Mouse (Mus musculus) heart, embryonic 10.5 days (tissue): ENCODE measurements around the gene Adgrf5. TPM values are rescaled to one million over a fixed set of nuclear protein-coding genes. Genes with fewer than 3 reads are reported as not detected.
A peak's percentile ranks its signal among the peaks of the same experiment; 100 is the strongest.
"Not testable (repeated sequence)": the region's sequence is repeated elsewhere in the genome, so short reads cannot be mapped to it uniquely, and the experiment has no call there.

ENCODE experiments used
- DNase-seq: peaks from one replicate; pipeline ENCODE4 v3.0.0-alpha.2; 2017; ENCODE audit warnings: low spot score
- H3K27ac ChIP-seq: fragments of 300-500 bp; sonication (generic); 2 replicates; pipeline ENCODE4 v1.5.1; 2016; ENCODE audit warnings: mild to moderate bottlenecking
- H3K27me3 ChIP-seq: fragments of 300-500 bp; sonication (generic); 2 replicates; pipeline ENCODE4 v1.6.1; 2016; ENCODE audit warnings: mild to moderate bottlenecking; ENCODE audit not compliant: poor library complexity, insufficient read depth, severe bottlenecking
- H3K36me3 ChIP-seq: fragments of 300-500 bp; sonication (generic); 2 replicates; pipeline ENCODE4 v1.6.1; 2016; ENCODE audit warnings: mild to moderate bottlenecking, moderate library complexity
- H3K4me1 ChIP-seq: fragments of 300-500 bp; sonication (generic); 2 replicates; pipeline ENCODE4 v1.6.1; 2016; ENCODE audit warnings: mild to moderate bottlenecking
- H3K4me3 ChIP-seq: fragments of 300-500 bp; sonication (generic); 2 replicates; pipeline ENCODE4 v1.5.1; 2016; ENCODE audit warnings: mild to moderate bottlenecking, moderate library complexity
- H3K9me3 ChIP-seq: fragments of 300-500 bp; sonication (generic); 2 replicates; pipeline ENCODE4 v1.6.1; 2016; ENCODE audit warnings: mild to moderate bottlenecking, moderate library complexity
- WGBS: fragments of 180-500 bp; shearing (Covaris S2); methylation state at CpG from one replicate; pipeline ENCODE4 v1.1.7; 2016; 5-methylcytosine and 5-hydroxymethylcytosine counted together
- polyA plus RNA-seq: library from polyadenylated mRNA; unstranded; fragments of >200 nt; fragmentation: Nextera tagmentation; extraction: Ambion mirVana; gene quantifications from 2 replicates; pipeline ENCODE4 v1.2.1, GENCODE M21; 2016

The Adgrf5 gene
- polyA plus RNA-seq = 12.6 and 19.4 TPM in 2 replicates

DNA sequence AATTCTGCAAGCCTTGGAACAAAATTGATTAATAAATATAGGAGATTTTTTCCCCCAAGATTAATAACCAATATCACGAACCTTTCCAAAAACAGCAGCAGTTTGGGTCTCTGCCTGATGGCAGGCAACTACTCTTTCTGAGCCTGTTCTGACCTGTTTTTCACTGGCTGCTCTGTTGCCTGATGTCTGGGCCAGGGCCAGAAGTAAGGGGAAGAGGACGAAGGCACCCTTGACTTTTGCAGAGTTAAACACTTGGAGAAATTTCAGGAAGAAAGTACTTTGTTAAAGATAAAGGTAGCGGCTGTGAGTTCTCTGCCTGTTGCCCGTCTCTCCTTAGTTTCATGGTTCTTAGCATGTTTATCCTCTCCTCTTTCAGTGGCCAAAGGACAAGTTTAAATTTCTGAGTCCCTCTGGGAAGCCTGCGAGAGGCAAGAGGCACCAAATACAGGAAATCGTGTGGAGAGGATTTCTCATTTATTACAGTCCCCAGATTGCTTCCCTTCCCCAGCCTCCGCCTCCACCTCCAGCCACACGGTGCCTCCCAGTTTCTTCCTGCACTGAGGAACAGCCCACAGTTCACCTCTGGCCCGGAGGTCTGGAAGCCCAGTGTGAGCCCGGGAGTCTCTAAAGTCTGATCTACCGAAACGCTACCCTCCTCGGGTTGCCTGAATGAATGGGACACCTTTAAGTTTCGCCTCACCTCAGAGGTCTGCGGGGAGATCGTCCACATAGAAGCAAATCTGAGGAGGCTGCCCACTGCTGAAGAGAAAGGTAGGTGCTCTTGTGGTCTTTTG, at the start of gene Adgrf5:
Gene Adgrf5, plus strand, starts transcription at position 626 of the 794 bp plus-strand sequence.
- no peaks in the 10 kb centered on the region for H3K36me3 ChIP-seq
- H3K27me3 ChIP-seq = 0 out of 2 replicates have a peak, but pooled peaks cover 5% of the 10 kb centered on the region
- H3K27ac ChIP-seq = peak within 1 kb of the TSS; percentile 49; the same call in 1 of the 2 replicates
- H3K4me3 ChIP-seq = peak within 1 kb of the TSS; percentile 46
- no peaks in the 10 kb centered on the region for H3K9me3 ChIP-seq
- DNase-seq = no peak
- H3K4me1 ChIP-seq = peaks cover 43% of the 10 kb centered on the region
- WGBS = 47% methylated on average over 16 of the region's 16 CpGs

DNA sequence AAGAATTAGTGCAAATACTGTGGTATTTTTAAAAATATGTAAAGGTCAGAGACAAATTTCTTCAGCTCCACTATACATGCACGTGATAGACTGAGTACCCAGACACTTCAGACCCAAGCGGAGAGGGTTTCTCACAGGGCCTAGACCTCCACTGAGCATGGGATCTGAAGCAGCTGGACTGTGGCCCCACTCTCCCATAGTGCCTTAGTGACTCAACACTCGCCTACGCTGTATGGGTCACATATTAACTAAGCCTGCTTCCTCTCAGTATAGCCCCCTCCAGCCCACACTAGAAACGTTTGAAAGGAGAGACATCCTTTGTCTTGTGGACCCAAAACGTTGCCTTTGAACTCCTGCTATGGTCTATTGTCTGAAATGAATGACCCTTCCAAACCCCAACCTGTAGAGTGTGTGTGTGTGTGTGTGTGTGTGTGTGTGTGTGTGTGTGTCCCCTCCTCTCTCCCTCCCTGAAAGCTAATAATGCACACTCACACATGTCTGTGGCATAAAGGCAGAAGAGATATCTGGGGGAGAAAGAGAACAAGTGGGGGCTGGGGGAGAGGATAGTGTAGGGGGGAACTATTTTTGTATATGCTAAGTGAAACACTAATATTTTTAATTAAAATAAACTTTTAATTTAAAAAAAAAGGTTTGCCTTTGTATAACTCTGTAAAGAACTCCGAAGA, 34.1 kb upstream of the Adgrf5 start:
- peak overlapping the region; percentile 89 for H3K27ac ChIP-seq
- peak overlapping the region; percentile 54; the same call in 1 of the 2 replicates for H3K4me3 ChIP-seq
- peaks cover 19% of the 10 kb centered on the region for H3K4me1 ChIP-seq
- no peak for DNase-seq
- H3K36me3 ChIP-seq = no peaks in the 10 kb centered on the region
- no peaks in the 10 kb centered on the region for H3K9me3 ChIP-seq
- WGBS = 53% methylated on average over 7 of the region's 7 CpGs
- H3K27me3 ChIP-seq = no peaks in the 10 kb centered on the region

DNA sequence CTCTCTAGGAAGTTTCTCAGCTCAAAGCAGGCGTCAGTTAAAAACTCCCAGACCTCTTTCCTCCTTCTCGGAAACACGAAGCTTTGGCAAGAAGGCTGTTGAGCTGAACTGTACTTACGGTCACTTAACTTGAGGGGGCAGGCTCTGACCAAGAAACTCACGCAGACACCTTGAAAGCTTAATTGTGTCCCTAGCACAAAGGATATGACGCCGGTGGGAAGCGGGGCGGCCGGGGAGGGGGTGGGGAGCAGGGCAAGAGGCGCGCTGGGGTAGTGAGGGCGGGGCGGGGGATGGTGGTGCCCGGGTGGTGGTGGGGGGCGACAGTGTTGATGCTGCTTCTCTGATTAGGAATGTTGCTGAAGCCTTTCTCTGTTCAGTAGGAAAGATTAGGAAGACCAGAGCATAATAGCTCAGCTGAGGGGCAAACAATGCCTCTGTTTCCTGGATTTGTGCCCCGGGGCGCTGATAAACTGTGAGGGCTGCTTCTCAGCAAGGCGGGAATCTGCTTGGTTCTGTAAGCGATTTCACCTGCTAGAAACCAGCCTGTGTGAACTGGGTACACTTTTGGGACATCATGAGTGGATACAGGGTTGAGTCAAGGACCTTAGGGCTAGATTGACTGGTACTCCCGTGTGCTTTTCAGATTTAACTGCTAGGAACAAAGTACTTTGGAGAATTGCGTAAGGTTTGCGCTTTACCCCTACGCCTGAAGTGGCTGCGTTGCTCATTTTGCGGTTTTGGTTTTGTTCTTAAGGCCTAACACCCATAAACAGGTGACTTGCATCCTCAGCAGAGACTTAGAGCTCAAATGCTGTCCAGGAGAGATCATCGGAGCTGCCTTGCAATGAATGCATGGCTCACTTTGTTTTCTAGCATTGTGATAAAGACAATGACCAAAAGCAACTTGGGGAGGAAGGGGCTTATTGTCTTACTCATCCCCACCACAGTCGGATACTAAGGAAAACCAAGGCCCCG, 33.2 kb upstream of the Adgrf5 start:
- Histone ChIP-seq H3K27ac (peak overlapping the region; percentile 89), H3K36me3 (no peaks in the 10 kb centered on the region), H3K27me3 (no peaks in the 10 kb centered on the region), H3K4me1 (peaks cover 25% of the 10 kb centered on the region), H3K4me3 (peak overlapping the region; percentile 54), H3K9me3 (no peaks in the 10 kb centered on the region)
- 14% methylated on average over 29 of the region's 29 CpGs for WGBS
- DNase-seq = peak; percentile 93

DNA sequence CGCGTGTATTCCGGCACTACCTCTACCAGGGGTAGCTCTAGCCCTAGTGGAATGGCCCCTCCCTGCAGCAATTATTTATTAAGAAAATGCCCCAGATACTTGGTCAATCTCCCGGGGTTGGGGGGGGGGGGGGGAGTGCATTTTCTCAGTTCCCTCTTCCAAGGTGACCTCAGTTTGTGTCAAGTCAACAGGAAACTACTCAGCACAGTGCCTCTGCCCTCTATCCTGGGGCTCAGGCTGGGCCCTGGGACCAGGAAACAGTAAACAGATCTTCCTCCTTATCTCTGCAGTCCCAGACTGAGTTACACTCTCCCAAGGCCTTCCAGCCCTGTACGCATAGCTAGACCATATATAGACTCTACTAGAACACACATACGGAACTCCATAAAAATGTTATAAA, 32.4 kb upstream of the Adgrf5 start:
- DNase-seq = peak; percentile 83
- peaks cover 33% of the 10 kb centered on the region for H3K4me1 ChIP-seq

DNA sequence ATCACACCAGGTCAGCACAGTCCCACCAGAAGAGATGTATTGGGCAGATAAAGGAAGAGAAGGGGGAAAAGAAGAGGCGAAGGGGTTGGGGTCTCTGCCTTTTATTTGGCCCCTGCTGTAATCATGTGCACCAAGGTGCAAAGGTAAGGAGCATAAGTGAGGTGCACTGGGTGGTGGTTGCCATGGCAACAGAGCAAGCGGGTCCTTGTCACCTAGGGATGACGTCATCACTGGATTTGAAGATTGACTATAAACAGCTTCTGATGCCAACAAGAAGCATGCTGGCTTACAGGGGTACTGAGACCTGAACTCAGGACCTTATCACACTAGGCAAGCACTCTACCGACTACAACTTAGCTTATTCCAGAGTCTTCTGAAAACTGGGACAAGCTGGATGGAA, 31.0 kb upstream of the Adgrf5 start:
- no peaks in the 10 kb centered on the region for H3K27me3 ChIP-seq
- H3K4me1 ChIP-seq = peaks cover 35% of the 10 kb centered on the region
- H3K4me3 ChIP-seq = no peak overlapping the region
- DNase-seq = no peak
- H3K27ac ChIP-seq = peak overlapping the region; percentile 63; the same call in 1 of the 2 replicates
- 80% methylated on average over 4 of the region's 4 CpGs for WGBS
- no peaks in the 10 kb centered on the region for H3K36me3 ChIP-seq
- H3K9me3 ChIP-seq = no peaks in the 10 kb centered on the region

More for the DNA sequence above, 32.4 kb upstream of the Adgrf5 start:
- Histone ChIP-seq H3K4me3 (no peak overlapping the region), H3K36me3 (no peaks in the 10 kb centered on the region), H3K27me3 (no peaks in the 10 kb centered on the region), H3K9me3 (no peaks in the 10 kb centered on the region), H3K27ac (peak overlapping the region; percentile 89)
- WGBS = 46% methylated on average over 6 of the region's 6 CpGs

DNA sequence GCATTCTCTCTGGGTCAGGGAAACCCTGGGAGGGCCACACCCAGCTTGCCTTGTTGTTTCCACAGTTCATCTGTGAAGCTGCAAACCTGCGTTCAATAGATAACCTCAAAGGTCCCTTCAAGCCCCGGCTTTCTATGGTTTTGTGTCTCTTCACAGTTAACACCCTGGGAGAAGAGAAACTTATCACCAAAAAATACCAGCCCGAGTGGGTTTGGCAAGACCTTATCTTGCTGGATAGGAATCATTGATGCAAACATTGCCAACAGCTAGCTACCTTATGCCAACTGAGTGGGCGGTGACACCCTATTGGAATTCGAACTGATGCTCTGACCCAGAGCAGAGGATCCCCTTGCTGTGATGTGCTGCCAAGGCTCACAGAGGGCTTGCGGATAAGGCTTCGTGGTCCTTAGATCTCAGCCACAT, 30.5 kb upstream of the Adgrf5 start:
- peak; percentile 89 for DNase-seq
- Histone ChIP-seq H3K36me3 (no peaks in the 10 kb centered on the region), H3K27me3 (no peaks in the 10 kb centered on the region), H3K4me3 (no peak overlapping the region), H3K27ac (peak overlapping the region; percentile 70; the same call in 1 of the 2 replicates), H3K4me1 (peaks cover 35% of the 10 kb centered on the region), H3K9me3 (no peaks in the 10 kb centered on the region)
- 60% methylated on average over 7 of the region's 7 CpGs for WGBS

DNA sequence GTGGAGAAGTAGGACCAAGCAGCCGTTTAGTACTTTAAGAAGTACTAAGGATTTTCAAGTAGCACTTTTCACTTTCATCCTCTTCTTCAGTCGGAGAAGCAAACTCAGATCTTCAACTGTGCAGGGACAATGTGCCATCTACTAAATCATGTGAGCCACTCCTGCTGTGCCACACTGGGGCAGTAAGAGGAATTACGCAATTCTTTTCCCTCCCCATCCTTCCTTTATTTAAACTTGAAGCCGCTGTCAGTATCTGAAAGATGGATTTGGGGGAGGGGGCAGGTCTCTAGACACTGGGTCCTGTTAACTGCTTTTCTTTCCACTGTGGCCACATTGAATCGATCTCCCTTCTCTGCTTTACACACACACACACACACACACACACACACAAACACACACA, 27.6 kb upstream of the Adgrf5 start:
- no peaks in the 10 kb centered on the region for H3K27me3 ChIP-seq
- no peak for DNase-seq
- no peaks in the 10 kb centered on the region for H3K36me3 ChIP-seq
- H3K4me1 ChIP-seq = peaks cover 22% of the 10 kb centered on the region
- 58% methylated on average over 5 of the region's 5 CpGs for WGBS
- no peaks in the 10 kb centered on the region for H3K9me3 ChIP-seq
- H3K4me3 ChIP-seq = no peak overlapping the region
- peak overlapping the region; percentile 52; the same call in 1 of the 2 replicates for H3K27ac ChIP-seq

DNA sequence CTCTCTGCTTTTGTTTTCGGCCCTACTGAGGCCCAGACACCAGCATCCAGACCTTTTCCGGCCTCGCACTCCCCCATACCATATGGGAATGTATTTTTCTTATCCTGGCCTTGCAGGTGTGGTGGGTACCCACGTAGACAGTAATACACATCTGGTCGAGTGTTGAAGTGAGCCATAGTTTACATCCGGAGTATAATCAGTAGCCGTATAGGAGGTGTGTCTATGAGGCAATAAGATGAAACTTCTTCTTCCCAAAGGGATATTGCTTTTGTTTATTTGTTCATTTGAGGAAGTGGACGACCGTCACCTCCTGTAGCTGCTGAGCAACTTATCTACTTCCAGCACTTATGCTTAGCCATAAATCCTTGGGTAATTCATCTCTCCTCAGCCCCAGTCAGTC, 26.2 kb upstream of the Adgrf5 start:
- peaks cover 17% of the 10 kb centered on the region for H3K4me1 ChIP-seq
- no peaks in the 10 kb centered on the region for H3K36me3 ChIP-seq
- no peak for DNase-seq
- no peaks in the 10 kb centered on the region for H3K9me3 ChIP-seq
- H3K4me3 ChIP-seq = no peak overlapping the region
- WGBS = 63% methylated on average over 9 of the region's 9 CpGs
- no peak overlapping the region for H3K27ac ChIP-seq
- no peaks in the 10 kb centered on the region for H3K27me3 ChIP-seq

DNA sequence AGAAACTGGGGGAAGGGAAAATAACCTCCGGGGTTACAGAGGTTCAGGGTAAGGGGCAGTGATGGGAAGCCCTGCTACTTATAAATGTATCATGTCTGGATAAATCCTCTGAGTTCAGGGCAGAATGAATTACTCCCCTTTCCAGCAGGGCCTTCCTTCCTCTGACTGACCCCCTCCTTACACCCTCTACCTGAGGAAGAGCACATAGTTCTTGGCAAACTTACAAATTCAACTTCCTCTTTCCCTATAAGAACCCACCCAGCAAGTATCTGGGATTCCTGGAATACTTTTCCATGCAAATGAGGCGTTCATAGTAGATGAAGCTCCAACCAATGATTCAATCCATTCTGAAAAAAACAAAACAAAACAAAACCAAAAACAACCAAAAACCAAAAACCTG, 22.6 kb upstream of the Adgrf5 start:
- Histone ChIP-seq H3K4me3 (no peak overlapping the region), H3K36me3 (no peaks in the 10 kb centered on the region), H3K9me3 (no peaks in the 10 kb centered on the region), H3K4me1 (peaks cover 4% of the 10 kb centered on the region; the same call in 1 of the 2 replicates), H3K27me3 (no peaks in the 10 kb centered on the region), H3K27ac (no peak overlapping the region)
- WGBS = 80% methylated on average over 2 of the region's 2 CpGs
- DNase-seq = no peak

DNA sequence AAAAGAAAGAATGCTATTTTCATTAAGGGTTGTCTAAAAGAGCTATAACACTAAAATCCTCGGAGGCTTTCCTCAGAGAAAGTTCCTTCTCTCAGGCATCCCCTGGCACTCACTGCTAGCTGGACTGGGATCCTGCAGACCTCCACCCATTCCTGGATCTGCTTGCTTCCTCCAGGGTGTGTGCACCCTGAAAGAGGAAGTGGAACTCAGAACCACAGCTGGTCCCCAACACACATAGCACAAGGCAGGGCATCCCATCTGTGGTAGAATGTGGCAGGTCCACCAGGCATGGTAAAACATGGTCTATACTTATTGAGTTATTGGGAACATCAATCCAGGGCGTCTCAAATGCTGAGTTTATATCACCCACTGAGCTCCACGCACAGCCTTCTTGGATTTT, 22.0 kb upstream of the Adgrf5 start:
- Histone ChIP-seq H3K9me3 (no peaks in the 10 kb centered on the region), H3K36me3 (no peaks in the 10 kb centered on the region), H3K27me3 (no peaks in the 10 kb centered on the region), H3K4me1 (no peaks in the 10 kb centered on the region), H3K27ac (no peak overlapping the region), H3K4me3 (no peak overlapping the region)
- 79% methylated on average over 3 of the region's 3 CpGs for WGBS
- no peak for DNase-seq

DNA sequence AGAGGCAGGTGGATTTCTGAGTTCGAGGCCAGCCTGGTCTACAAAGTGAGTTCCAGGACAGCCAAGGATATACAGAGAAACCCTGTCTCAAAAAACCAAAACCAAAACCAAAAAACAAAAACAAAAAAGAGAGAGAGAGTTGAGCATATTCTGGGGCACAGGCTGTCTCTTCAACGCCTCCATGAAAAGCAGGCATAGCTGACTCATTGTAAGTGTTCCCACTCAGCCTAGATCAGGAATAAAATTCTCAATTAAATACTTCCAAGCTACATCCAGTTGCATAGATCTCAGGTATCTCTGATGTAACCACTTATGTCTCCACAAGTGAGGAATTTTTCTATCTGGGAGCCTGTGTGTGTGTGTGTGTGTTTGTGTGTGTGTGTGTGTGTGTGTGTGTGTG, 13.8 kb upstream of the Adgrf5 start:
- not testable (repeated sequence) for H3K4me3 ChIP-seq, DNase-seq
- WGBS = 96% methylated on average over 2 of the region's 2 CpGs

DNA sequence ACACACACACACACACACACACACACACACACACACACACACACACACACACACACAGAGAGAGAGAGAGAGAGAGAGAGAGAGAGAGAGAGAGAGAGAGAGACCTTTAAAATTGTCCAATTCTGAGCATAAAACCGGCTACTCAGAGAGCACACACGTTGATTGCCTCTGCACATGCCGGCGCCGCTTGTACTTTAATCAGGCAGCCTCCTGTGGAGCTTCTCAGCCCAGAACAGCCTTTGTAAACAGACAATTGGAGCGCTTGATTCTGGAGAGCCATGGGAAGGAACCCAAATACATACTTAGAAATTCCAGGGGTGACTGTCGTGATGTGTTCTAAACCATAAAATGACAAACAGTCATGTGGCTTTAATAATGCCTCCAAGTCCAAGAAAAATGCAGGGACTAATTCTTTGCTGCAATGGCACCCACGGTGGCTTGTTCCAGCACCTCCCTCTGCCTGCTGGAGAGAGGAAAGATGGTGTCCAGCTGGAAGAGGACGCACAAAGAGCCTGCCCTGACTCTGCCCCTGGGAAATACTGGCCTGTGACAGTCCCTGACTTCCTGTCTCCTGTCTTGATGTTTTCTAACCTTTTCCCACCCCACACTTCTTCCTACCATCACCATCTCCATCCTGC, 2.2 kb upstream of the Adgrf5 start:
- Histone ChIP-seq H3K27ac (peak overlapping the region; percentile 44), H3K4me1 (peaks cover 35% of the 10 kb centered on the region), H3K4me3 (no peak overlapping the region), H3K27me3 (0 out of 2 replicates have a peak, but pooled peaks cover 5% of the 10 kb centered on the region), H3K9me3 (no peaks in the 10 kb centered on the region), H3K36me3 (no peaks in the 10 kb centered on the region)
- WGBS = 30% methylated on average over 9 of the region's 9 CpGs
- DNase-seq = no peak

More for the DNA sequence above, 13.8 kb upstream of the Adgrf5 start:
- not testable (repeated sequence) for H3K36me3 ChIP-seq, H3K9me3 ChIP-seq, H3K27me3 ChIP-seq, H3K27ac ChIP-seq, H3K4me1 ChIP-seq
